Mouse (Mus musculus) liver, postnatal 0 days (tissue): Measurements from ENCODE around the gene Ank.

Experiments used
- CTCF ChIP-seq: sonication (generic); IDR thresholded peaks from 2 replicates; pipeline ENCODE4 v1.5.1; 2016; ENCODE audit warnings: antibody characterized with exemption, low read depth
- EP300 ChIP-seq: IDR thresholded peaks from 2 replicates; pipeline ENCODE4 v1.6.1; 2016; ENCODE audit warnings: antibody characterized with exemption, low read depth, mild to moderate bottlenecking

GRCm38 (mm10) chr15:27569924-27570323 is 103.4 kb downstream of the Ank start:
- no peak for TF ChIP-seq CTCF
- no peak for TF ChIP-seq EP300
